Comparison of ENCODE assay signal across 8 mouse cellular contexts in the genomic region with DNA sequence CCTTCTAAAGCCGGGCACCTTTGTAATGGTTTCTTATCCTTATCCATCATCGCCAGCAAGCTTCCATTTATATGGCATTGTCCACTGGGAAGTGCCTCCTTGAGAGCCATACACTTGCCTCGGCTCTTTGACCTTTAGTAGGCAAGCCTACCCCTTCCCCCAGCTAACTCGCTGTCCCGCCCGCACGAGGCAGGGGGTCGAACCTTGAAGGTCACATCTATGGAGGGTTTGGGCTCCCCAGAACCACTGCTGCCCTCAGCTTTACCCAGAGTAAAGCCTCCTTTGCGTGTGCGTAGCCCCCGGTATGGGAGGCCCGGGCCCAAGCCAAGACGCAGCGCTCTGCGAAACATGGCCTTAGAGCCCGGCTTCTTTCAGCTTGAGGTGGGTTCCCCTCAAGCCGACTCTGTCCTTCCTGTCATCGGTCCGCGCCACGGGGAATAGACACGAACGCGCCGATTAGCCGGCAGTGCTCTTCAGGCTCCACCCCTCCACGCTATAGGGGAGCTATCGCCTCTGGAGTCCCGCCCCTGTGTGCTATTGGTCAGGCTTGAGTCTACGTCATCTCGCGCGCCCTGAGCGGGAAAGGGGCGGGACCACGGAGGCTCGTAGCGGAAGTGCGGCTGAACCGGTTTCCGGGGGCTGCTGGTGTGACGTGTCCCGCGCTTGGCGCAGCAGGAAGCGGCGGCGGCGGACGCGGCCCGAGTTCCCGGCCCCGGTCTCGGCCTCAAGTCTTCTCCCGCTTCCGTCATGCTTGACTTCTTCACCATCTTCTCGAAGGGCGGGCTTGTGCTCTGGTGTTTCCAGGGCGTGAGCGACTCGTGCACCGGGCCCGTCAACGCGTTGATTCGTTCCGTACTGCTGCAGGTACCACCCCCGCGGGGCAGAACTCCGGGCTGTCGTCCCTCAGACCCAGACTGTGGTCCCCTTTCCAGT. TPM values are rescaled to one million over a fixed set of nuclear protein-coding genes. Genes with fewer than 3 reads are reported as not detected.
DNase-seq lines count a peak whose midpoint lies in the region; ATAC-seq and TF ChIP-seq lines count a peak whose summit lies in the region.

A gene (minus strand): TSS at position 514 of the 933 bp plus-strand sequence.

- peak; percentile 64 for TF ChIP-seq POLR2A in ES-Bruce4 (IDR thresholded peaks at IDR 0.05; ENCODE audit: insufficient read depth, low read length)

- WGBS in forebrain, embryonic 13.5 days = 1% methylated on average over 72 of the region's 72 CpGs
- WGBS in large intestine, adult 2 months = under 1% methylated on average over 72 of the region's 72 CpGs
- WGBS in liver, postnatal 0 days (ENCODE audit: insufficient replicate concordance) = under 1% methylated on average over 70 of the region's 72 CpGs
- WGBS in neural tube, embryonic 14.5 days = 1% methylated on average over 72 of the region's 72 CpGs

- DNase-seq in heart, postnatal 10 days = peak; percentile 99
- peak; percentile 96 for DNase-seq in large intestine, adult 2 months (ENCODE audit: low read depth, low spot score)
- peak; percentile 99 for DNase-seq in liver, postnatal 0 days
- DNase-seq in testis, postnatal 10 days (ENCODE audit: low spot score) = peak; percentile 99

- H3K9ac ChIP-seq in ES-Bruce4 (ENCODE audit: low read depth, poor library complexity, severe bottlenecking) = peak within 1 kb of the TSS; percentile 72
- H3K9ac ChIP-seq in forebrain, embryonic 13.5 days = peak within 1 kb of the TSS; percentile 86
- peak within 1 kb of the TSS; percentile 90 for H3K9ac ChIP-seq in liver, postnatal 0 days (replicated peaks)
- H3K9ac ChIP-seq in neural tube, embryonic 14.5 days (replicated peaks; ENCODE audit: low read depth, low read length) = peak within 1 kb of the TSS; percentile 87

- intact Hi-C loops in heart, postnatal 10 days (cut with DNase I) = loop anchor here (2.0 kb wide), 1 partner anchor 58 kb away; no protein-coding TSS in a partner anchor

- peaks cover 63% of the 10 kb centered on the region for H3K36me3 ChIP-seq in ES-Bruce4 (ENCODE audit: control insufficient read depth, insufficient read depth, low read length, poor library complexity, severe bottlenecking)
- peaks cover 56% of the 10 kb centered on the region for H3K36me3 ChIP-seq in forebrain, embryonic 13.5 days (ENCODE audit: poor library complexity, severe bottlenecking)
- peaks cover 61% of the 10 kb centered on the region for H3K36me3 ChIP-seq in liver, postnatal 0 days (replicated peaks; ENCODE audit: insufficient read depth, low read length)
- peaks cover 34% of the 10 kb centered on the region for H3K36me3 ChIP-seq in neural tube, embryonic 14.5 days (ENCODE audit: control insufficient read depth, insufficient read depth, low read length)

- peak; percentile 97 for ATAC-seq in cerebellum, adult (ENCODE audit: insufficient number of reproducible peaks, low FRiP score, low TSS enrichment)
- ATAC-seq in forebrain, embryonic 13.5 days = peak; percentile 100
- peak; percentile 99 for ATAC-seq in liver, postnatal 0 days
- peak; percentile 99 for ATAC-seq in neural tube, embryonic 14.5 days (ENCODE audit: low read depth)

- peak within 1 kb of the TSS; percentile 24 for H3K27ac ChIP-seq in ES-Bruce4 (ENCODE audit: insufficient read depth, low read length)
- H3K27ac ChIP-seq in forebrain, embryonic 13.5 days = peak within 1 kb of the TSS; percentile 92
- peak within 1 kb of the TSS; percentile 93 for H3K27ac ChIP-seq in liver, postnatal 0 days (ENCODE audit: low read depth)
- peak within 1 kb of the TSS; percentile 96 for H3K27ac ChIP-seq in neural tube, embryonic 14.5 days (ENCODE audit: low read depth, low read length)

- no peak for TF ChIP-seq CTCF in ES-Bruce4 (IDR thresholded peaks at IDR 0.05; ENCODE audit: low read depth, low read length)
- 0 out of 2 replicates have a peak, but pooled peaks have one; percentile 0 for TF ChIP-seq CTCF in liver, postnatal 0 days (IDR thresholded peaks at IDR 0.05; ENCODE audit: low read depth)

- H3K4me3 ChIP-seq in ES-Bruce4 (ENCODE audit: low read depth, low read length) = peak within 1 kb of the TSS; percentile 100
- peak within 1 kb of the TSS; percentile 80 for H3K4me3 ChIP-seq in forebrain, embryonic 13.5 days
- H3K4me3 ChIP-seq in liver, postnatal 0 days (ENCODE audit: low read depth, low read length) = peak within 1 kb of the TSS; percentile 95
- peak within 1 kb of the TSS; percentile 75 for H3K4me3 ChIP-seq in neural tube, embryonic 14.5 days (ENCODE audit: low read depth, low read length)

- TF ChIP-seq EP300 in ES-Bruce4 (IDR thresholded peaks at IDR 0.05; ENCODE audit: insufficient read depth, low read depth, low read length) = no peak
- TF ChIP-seq EP300 in liver, postnatal 0 days (IDR thresholded peaks at IDR 0.05; ENCODE audit: low read depth) = peak; percentile 53; the same call in 1 of the 2 replicates

- no peaks in the 10 kb centered on the region for H3K4me1 ChIP-seq in ES-Bruce4 (ENCODE audit: control insufficient read depth, insufficient read depth, low read length)
- peaks cover 22% of the 10 kb centered on the region for H3K4me1 ChIP-seq in forebrain, embryonic 13.5 days
- H3K4me1 ChIP-seq in liver, postnatal 0 days (ENCODE audit: insufficient read depth) = peaks cover 20% of the 10 kb centered on the region
- peaks cover 12% of the 10 kb centered on the region for H3K4me1 ChIP-seq in neural tube, embryonic 14.5 days (ENCODE audit: control insufficient read depth, insufficient read depth, low read length)

- no peaks in the 10 kb centered on the region for H3K9me3 ChIP-seq in ES-Bruce4 (replicated peaks; ENCODE audit: control insufficient read depth, insufficient read depth, low read length, poor library complexity, severe bottlenecking)
- no peaks in the 10 kb centered on the region for H3K9me3 ChIP-seq in forebrain, embryonic 13.5 days (replicated peaks)
- H3K9me3 ChIP-seq in liver, postnatal 0 days (ENCODE audit: low read length) = no peaks in the 10 kb centered on the region
- no peaks in the 10 kb centered on the region for H3K9me3 ChIP-seq in neural tube, embryonic 14.5 days (ENCODE audit: control insufficient read depth, low read length)

- peak within 1 kb of the TSS; percentile 94 for H3K4me2 ChIP-seq in forebrain, embryonic 13.5 days
- H3K4me2 ChIP-seq in liver, postnatal 0 days (ENCODE audit: low read depth, low read length) = peak within 1 kb of the TSS; percentile 97
- H3K4me2 ChIP-seq in neural tube, embryonic 14.5 days (ENCODE audit: low read depth, low read length) = peak within 1 kb of the TSS; percentile 80

- no peaks in the 10 kb centered on the region for H3K27me3 ChIP-seq in ES-Bruce4 (ENCODE audit: control insufficient read depth, insufficient read depth, low read length, poor library complexity, severe bottlenecking)
- no peaks in the 10 kb centered on the region for H3K27me3 ChIP-seq in forebrain, embryonic 13.5 days
- H3K27me3 ChIP-seq in liver, postnatal 0 days (ENCODE audit: insufficient read depth, low read length) = no peaks in the 10 kb centered on the region
- H3K27me3 ChIP-seq in neural tube, embryonic 14.5 days (ENCODE audit: control insufficient read depth, insufficient read depth, low read length) = no peaks in the 10 kb centered on the region

RNA-seq across cellular contexts. Expression of the gene that starts here (rescaled TPM):
- 34.7 and 36.6 TPM in 2 replicates for polyA plus RNA-seq in ES-Bruce4 (2011; ENCODE audit: insufficient read depth, insufficient read length, low read depth, missing spikeins)
- 42.1 and 46.9 TPM in 2 replicates for polyA plus RNA-seq in forebrain, embryonic 13.5 days (2015; fragmentation: Nextera tagmentation; extraction: Ambion mirVana)
- 10 to 100 TPM; 82.4 to 91.3 TPM for total RNA-seq in heart, postnatal 10 days (2021)
- polyA plus RNA-seq in large intestine, adult 2 months (2012; rRNA removed) = 22.0 and 25.3 TPM in 2 replicates
- polyA plus RNA-seq in liver, postnatal 0 days (2015; fragmentation: Nextera tagmentation; extraction: Ambion mirVana) = 26.7 and 29.2 TPM in 2 replicates
- 39.3 and 44.2 TPM in 2 replicates for polyA plus RNA-seq in neural tube, embryonic 14.5 days (2014; fragmentation: Nextera tagmentation; extraction: Ambion mirVana)

Comparison
In these comparisons a context has a peak if more than half of its experiments do, and no peak if none do; other contexts are left out.
1. Peak in every context shown above with its lines: DNase-seq, ATAC-seq, H3K4me3 ChIP-seq and H3K27ac ChIP-seq.
2. H3K27ac ChIP-seq: peak in every context shown above with its lines; median percentile 96 in neural tube, embryonic 14.5 days; 93 in liver, postnatal 0 days; 92 in forebrain, embryonic 13.5 days; 24 in ES-Bruce4.